Mouse (Mus musculus): Measurements from ENCODE around the gene Rab26.
A peak's percentile ranks its signal among the peaks of the same experiment; 100 is the strongest.

The Rab26 gene

GRCm38 (mm10) chr17:24546234-24546633, 12.2 kb upstream of the Rab26 start:
- no peak for DNase-seq

- DNase-seq = no peak
Measured at GRCm38 (mm10) chr17:24545247-24545646, 11.2 kb upstream of the Rab26 start.

GRCm38 (mm10) chr17:24544613-24545012, 10.6 kb upstream of the Rab26 start:
- DNase-seq = no peak

DNA sequence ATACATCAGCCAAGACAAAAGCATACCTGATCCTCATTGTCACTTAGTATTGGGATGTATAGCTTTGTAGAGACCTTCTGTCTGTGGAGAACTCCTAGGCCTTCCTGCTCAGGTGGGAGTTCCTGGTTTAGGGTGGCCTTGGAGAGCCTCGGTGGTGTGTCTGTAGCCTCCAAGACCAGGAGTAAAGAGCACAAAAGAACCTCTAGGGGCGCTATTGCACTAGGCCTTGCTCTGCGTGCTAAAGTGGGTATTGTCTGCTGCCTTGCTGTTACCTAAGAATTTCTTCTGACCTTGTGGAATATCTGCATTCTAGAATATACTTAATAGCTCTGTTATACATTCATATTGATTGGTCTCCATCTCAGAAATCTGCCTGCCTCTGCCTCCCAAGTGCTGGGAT, 6.4 kb upstream of the Rab26 start:
- peak; percentile 73 for DNase-seq

GRCm38 (mm10) chr17:24538950-24539349, 4.9 kb upstream of the Rab26 start:
- DNase-seq = peak; percentile 75

DNA sequence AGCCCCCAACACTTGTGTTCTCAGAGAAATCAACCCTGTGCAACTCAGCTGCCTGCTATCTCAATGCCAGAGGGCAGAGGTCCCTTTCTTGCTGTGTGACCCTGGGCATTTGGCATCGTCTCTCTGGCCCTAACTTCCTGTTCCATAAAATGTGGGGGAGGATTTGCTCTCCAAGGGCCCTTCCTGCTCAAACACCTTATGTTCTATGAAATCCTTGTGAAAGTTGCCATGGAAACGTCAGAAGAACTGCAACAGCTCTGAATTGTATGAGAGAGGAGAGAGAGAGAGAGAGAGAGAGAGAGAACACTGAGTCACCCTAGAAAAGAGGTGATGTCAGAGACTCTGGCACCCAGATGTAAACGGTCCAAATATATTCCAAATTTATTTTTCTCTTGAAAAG, 3.5 kb upstream of the Rab26 start:
- DNase-seq = no peak

DNA sequence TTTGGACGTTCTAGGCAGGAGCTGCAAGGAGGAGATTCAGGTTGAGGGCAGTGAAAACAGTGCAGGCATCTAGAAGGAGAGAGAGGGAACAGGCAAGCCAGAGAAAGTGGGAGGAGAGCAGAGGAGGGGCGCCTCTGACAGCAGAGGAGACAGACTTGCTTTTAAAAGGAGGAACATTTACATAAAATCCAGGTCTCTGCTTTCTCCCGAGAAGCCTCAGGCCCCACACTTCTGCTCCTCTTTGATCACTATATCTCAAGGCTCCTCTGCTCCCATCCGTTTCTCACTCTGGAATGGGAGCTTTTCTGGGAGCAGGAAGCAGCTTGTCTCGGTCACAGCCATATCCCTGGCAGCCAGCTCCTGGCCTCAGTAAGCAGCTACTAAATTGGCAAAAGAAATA, 1.3 kb upstream of the Rab26 start:
- no peak for DNase-seq

- DNase-seq = peak; percentile 84
Measured at GRCm38 (mm10) chr17:24533099-24533992, 664 bp downstream of the Rab26 start.

DNA sequence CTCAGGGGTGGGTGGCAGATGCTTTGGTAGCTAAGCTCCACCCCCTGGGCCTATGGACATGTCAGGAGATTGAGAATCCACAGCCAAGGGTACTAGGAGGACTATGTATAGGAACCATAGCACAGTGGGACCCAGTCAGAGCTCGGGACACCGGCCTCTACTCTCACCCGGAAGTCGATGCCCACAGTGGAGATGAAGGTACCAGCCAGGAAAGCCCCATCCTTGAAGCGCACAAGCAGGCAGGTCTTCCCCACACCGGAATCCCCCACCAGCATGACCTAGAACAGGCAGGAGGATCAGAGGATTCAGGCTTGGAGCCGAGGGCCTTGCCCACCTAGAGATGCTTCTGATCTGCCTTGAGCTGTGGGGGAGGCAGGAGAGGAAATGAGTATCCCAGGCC, 2.0 kb downstream of the Rab26 start:
- DNase-seq = no peak

GRCm38 (mm10) chr17:24531064-24531463, 2.9 kb downstream of the Rab26 start:
- no peak for DNase-seq

DNA sequence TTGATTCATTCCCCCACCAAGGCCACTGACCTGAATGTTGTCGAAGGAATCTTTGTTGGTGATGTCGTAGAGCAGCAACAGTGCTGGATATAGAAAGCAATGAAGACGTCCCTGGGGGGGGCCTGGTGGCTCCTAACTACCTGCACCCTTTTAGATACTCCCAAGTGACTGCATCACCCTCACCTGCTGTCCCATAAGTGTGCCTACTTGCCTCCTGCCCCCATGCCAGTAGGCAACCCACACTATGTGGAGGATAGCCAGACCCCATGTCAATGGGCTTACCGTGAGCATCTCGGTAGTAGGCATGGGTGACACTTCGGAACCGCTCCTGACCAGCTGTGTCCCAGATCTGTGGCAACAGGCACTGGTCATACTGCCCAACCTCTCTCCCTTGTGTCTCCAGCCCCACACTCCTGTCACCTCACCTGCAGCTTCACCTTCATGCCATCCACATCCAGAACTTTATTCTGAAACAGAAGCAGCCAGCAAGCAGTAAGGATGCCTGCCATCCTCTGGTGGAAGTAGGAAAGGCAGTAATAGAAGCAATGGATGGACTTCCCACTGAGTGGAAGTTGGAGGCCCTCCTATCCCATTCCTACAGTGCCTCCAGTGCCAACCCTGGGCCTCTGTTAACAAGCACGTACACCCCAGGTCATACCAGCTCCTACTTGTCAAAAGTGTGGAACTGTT, 3.5 kb downstream of the Rab26 start:
- no peak for DNase-seq

DNA sequence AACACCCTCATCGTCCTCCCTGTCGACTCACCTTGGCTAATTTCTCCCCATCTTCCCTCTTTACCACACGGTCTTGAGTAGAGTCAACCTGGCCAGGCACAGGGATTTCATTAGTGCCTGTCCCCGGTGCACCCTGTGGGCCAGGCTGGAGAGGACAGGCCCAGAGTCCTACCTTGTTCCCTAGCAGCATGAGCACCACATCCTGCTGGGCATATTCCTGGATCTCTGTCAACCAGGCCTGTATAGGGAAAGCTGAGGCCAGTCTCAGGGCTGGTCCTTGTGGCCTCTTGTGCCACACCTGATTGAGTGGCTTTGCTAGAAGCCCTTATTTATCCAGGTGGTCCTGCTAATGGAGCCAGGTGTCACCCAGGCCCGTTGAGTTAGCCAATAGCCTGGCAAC, 4.1 kb downstream of the Rab26 start:
- DNase-seq = no peak

DNA sequence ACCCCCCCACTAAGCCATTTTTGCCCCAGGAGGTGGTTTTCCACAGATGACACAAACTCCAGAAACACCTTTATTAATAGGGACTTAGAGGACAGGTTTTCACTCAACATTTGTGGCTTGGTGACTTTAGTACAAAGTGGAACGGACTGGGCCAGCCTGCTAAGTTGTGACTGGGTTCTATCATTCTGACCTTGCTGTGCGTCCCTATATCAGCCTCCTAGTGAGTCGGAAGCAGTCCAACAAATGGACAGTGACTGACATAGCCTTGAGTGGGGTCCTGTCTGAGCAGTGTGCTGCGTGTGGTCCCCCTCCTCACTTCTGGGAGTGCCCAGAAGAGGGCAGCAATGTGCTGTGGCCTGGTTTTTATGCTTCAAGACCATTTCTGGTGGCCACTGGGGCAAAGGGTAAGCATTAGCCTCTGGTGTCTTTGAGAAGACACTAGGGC, 5.0 kb downstream of the Rab26 start:
- peak; percentile 58 for DNase-seq

DNA sequence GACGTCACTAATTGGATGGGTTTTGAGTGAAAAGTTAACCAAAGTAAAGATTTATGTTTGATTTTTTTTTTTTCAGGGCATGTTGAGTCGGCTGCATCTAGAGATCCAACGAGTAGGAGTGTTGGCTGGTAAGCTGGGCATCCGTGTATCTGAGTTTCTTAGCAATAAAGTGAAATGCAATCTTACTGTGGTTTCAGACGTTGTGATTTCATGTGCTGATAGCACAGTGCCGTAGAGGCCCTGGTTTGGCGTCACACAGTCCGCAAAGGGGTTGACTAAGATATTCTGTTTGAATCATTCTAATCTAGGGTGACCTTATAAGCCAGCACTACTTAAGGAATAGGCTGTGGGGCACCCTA, 5.5 kb downstream of the Rab26 start:
- DNase-seq = no peak

DNA sequence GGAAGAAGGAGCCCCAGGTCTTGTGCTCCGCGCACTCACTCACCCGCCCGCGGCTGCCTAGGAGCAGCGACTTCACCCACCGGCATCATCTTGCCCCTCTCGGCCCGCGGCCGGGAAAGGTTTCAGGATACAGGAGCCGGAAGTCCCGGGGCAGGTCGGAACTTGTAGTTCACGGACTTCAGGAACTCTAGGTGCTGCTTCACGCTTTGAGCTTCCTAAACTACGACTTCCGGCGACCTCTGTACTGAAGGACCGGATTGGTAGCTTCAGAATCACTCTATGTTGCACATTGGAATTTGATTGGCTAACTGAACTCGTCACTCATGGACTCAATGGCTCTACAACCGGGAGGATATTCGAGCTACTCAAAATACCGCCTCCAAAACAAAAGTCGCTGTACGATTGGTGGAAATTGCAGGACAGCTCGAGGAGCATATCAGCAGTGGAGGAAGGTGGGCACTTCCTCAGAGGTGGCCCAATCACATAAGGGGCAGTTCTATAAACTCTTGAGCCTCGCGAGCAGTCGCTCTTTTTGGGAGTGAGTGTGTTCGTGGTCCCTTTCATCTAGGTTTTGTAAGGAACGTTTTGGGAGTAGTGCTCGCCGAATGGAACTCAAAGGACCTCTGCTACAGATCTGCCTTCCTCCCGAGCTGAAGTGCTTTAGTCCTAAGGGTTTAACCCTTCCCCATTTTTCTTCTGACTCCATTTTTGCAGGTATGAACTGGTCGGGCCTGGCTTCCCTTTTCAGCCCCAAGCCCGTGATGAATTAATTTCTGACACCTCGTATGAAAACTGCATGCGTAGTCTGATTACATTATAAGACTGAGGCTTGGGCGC, 6.1 kb downstream of the Rab26 start, which contains the start of gene Traf7:
Gene Traf7, minus strand, starts transcription at position 216 of the 837 bp plus-strand sequence.
- DNase-seq = peak; percentile 90

GRCm38 (mm10) chr17:24527315-24527714, 6.7 kb downstream of the Rab26 start:
- no peak for DNase-seq

- DNase-seq = no peak
Measured at GRCm38 (mm10) chr17:24524734-24525133, 9.3 kb downstream of the Rab26 start.

- DNase-seq = no peak
Measured at GRCm38 (mm10) chr17:24520450-24520849, 13.6 kb downstream of the Rab26 start.

DNA sequence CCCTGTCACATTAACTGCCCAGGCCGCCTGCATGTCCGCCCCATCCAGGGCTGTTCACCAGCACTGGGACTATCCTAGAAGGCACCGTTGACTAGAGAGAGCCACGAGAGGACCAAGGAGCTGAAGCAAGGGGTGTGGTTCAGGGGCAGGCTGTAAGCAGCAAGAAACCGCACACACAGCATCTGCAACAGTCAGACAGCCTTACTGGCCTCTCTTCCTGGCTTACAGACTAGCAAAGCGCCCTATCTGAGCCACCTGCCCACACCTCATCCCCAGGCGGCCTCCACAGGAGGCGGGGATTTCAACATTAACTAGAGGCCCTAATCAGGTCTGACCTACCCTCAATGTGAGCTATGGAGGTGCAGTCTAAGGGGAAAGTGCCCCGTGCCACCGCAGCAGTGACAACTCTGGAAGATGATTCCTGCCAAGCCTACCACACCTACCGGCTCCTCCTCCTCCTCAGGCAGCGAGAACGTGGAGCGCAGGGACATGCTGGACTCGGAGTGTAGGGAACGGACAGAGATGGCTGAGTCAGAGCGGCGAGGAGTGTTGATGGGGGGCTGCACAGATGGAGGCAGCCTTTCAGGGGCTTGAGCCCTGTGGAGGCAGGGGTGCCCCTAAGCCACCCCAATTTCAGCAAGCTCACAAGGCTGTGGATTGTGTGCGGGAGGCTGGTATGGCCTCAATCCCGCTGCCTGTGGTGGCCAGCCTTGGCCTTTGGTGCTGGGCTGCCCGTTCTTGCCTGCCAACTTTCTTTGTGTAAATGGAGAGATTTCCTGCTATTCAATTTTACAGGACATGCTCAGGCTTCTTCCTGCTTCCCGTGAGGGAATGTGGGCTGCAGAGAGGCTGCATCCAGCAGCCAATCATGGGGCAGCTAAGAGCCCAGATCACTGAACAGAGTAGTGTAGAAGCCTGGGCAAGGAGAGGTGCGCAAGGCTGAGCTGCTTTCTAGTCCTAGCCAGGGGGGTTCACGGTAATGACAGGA, 19.4 kb downstream of the Rab26 start:
- DNase-seq = peak; percentile 35

DNA sequence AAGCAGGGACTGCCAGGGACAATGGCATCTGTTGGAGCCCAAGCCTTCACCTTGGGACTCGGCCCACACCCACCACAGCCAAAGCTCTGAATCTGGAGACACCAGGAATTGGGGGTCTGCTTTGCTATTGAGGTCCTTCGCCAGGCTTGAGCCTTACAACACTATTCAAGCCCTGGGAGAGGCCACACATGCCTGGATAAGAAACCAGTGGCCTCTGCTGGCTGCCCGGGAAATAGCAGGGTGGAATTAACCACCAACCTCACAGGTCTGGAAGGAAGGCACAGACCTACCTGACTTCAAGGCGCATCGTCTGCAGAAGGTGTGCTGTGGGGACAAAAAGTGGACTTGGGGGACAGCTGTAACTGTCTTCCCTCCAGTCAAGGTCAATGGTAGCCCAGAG, 20.4 kb downstream of the Rab26 start:
- DNase-seq = peak; percentile 69

GRCm38 (mm10) chr17:24507806-24508460, 26.1 kb downstream of the Rab26 start:
- DNase-seq = no peak

Data from lung, postnatal 14 days (tissue).